Mouse (Mus musculus): ENCODE data around the gene Mycs. TPM values are rescaled to one million over a fixed set of nuclear protein-coding genes. Genes with fewer than 3 reads are reported as not detected.

Gene Mycs
- polyA plus RNA-seq (2012; rRNA removed) = 0.18 and 0.21 TPM in 2 replicates

GRCm38 (mm10) chrX:5469165-5469564 lies at the start of gene Mycs:
Gene Mycs, minus strand, starts transcription at chrX:5469265.
- TF ChIP-seq POLR2A (IDR thresholded peaks at IDR 0.05; ENCODE audit: control insufficient read depth, low read depth, low read length) (no peak), CTCF (IDR thresholded peaks at IDR 0.05; ENCODE audit: control insufficient read depth, insufficient read depth, insufficient replicate concordance, low read depth, low read length) (no peak)
- H3K4me1 ChIP-seq (ENCODE audit: control insufficient read depth, insufficient read depth, low read length) = peaks cover 7% of the 10 kb centered on the region
- H3K27me3 ChIP-seq (ENCODE audit: control insufficient read depth, insufficient read depth, low read length) = no peaks in the 10 kb centered on the region
- no peaks in the 10 kb centered on the region for H3K36me3 ChIP-seq (ENCODE audit: control insufficient read depth, insufficient read depth, low read length)
- H3K27ac ChIP-seq (ENCODE audit: control insufficient read depth, insufficient read depth, low read depth, low read length) = peak within 1 kb of the TSS; percentile 36; the same call in 1 of the 2 replicates
- peak within 1 kb of the TSS; percentile 28 for H3K4me3 ChIP-seq (ENCODE audit: control insufficient read depth, low read depth, low read length)

- H3K4me1 ChIP-seq (ENCODE audit: control insufficient read depth, insufficient read depth, low read length) = peaks cover 7% of the 10 kb centered on the region
- 0 out of 2 replicates have a peak overlapping the region, but pooled peaks have one; percentile 36 for H3K27ac ChIP-seq (ENCODE audit: control insufficient read depth, insufficient read depth, low read depth, low read length)
- TF ChIP-seq CTCF (IDR thresholded peaks at IDR 0.05; ENCODE audit: control insufficient read depth, insufficient read depth, insufficient replicate concordance, low read depth, low read length) (no peak), POLR2A (IDR thresholded peaks at IDR 0.05; ENCODE audit: control insufficient read depth, low read depth, low read length) (no peak)
- peak overlapping the region; percentile 28 for H3K4me3 ChIP-seq (ENCODE audit: control insufficient read depth, low read depth, low read length)
- no peaks in the 10 kb centered on the region for H3K27me3 ChIP-seq (ENCODE audit: control insufficient read depth, insufficient read depth, low read length)
- H3K36me3 ChIP-seq (ENCODE audit: control insufficient read depth, insufficient read depth, low read length) = no peaks in the 10 kb centered on the region
Measured at GRCm38 (mm10) chrX:5468022-5468421, 1.0 kb downstream of the Mycs start.

Other genes starting within 250 kb of the Mycs start
- 0.07 and 0.10 TPM in 2 replicates for gene Btbd35f7, start 199.8 kb upstream of the Mycs start, polyA plus RNA-seq (2012; rRNA removed)

All from testis, adult 2 months (tissue).